Mouse (Mus musculus) myocyte (in vitro differentiated cells): ENCODE results near the gene Mlxip.

Experiments used
- CEBPB ChIP-seq: IDR thresholded peaks from 2 replicates; pipeline ENCODE4 v1.6.1; 2011; ENCODE audit warnings: mild to moderate bottlenecking, moderate library complexity; ENCODE audit not compliant: poor library complexity, insufficient read depth, severe bottlenecking
- E2F4 ChIP-seq: IDR thresholded peaks from one replicate; pipeline ENCODE4 v1.6.1; 2011; ENCODE audit warnings: mild to moderate bottlenecking, control low read depth, moderate library complexity; ENCODE audit not compliant: insufficient read depth
- MAX ChIP-seq: IDR thresholded peaks from one replicate; pipeline ENCODE4 v1.6.1; 2011; ENCODE audit warnings: low read depth, mild to moderate bottlenecking, control low read depth
- MYOD1 ChIP-seq, 3 experiments: IDR thresholded peaks; one replicate each; pipeline ENCODE4 v1.6.1; 2011; ENCODE audit warnings: control low read depth in 2 of 3, low read depth in 2 of 3, mild to moderate bottlenecking in 2 of 3, moderate library complexity in 1 of 3; ENCODE audit not compliant: insufficient read length in 2 of 3, control insufficient read depth in 1 of 3
- POLR2A ChIP-seq: IDR thresholded peaks from one replicate; pipeline ENCODE4 v1.6.1; 2011; ENCODE audit warnings: low read depth, mild to moderate bottlenecking, control low read depth, moderate library complexity; ENCODE audit not compliant: insufficient read length
- TCF12 ChIP-seq: IDR thresholded peaks from one replicate; pipeline ENCODE4 v1.6.1; 2011; ENCODE audit warnings: mild to moderate bottlenecking, control low read depth; ENCODE audit not compliant: poor library complexity, insufficient read depth, severe bottlenecking
- TCF3 ChIP-seq: IDR thresholded peaks from one replicate; pipeline ENCODE4 v1.6.1; 2011; ENCODE audit warnings: low read depth, control low read depth; ENCODE audit not compliant: insufficient read length
- USF1 ChIP-seq: IDR thresholded peaks from one replicate; pipeline ENCODE4 v1.6.1; 2011; ENCODE audit warnings: low read depth, mild to moderate bottlenecking, control low read depth, moderate library complexity

DNA sequence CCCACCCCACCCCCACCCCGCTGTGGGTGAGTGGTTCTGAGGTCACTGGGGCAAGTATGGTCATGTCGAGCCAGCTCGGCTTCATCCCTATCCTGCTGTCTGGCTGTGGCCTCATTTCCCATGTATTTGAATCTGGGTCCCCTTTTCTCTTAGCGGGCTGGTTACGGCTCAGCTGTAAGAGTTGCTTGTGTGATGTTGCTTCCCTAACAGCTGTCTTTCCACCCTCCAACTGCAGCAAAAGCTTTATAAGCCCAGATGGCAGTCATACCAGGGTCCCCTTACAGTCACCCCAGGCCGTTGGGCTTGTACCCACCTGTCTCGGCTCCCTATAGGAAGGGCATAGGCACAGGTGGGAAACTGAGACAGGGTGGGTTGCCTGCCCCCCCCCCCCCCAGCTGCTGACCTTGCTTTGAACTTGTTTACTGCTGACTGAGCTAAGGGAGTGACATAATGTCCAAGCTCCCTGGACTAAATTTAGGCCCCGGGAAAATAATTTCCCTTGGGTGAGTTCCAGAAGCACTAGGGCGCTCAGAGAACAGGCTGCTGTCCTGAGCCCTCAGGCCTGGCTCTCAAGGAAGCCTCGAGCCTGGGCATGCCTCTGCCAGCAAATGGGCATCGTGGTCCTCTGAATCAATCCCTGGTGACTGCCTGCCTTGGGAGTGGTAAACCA lies 30.2 kb upstream of the Mlxip start:
- no peak for TF ChIP-seq POLR2A
- TF ChIP-seq TCF12, result no peak
- peak; percentile 2 to 56 (median 56) for TF ChIP-seq MYOD1 (IDR thresholded peaks at IDR 0.05; ENCODE audit: control insufficient read depth in 1 of 3, insufficient read length in 2 of 3, low read depth in 2 of 3)
- no peak for TF ChIP-seq CEBPB
- no peak for TF ChIP-seq MAX
- no peak for TF ChIP-seq E2F4
- TF ChIP-seq TCF3, result no peak
- no peak for TF ChIP-seq USF1
